In genomic region chr13:102745626-102746342, GRCm38 (mm10) we compare ENCODE assay signal across 10 mouse cellular contexts. TPM values are rescaled to one million over a fixed set of nuclear protein-coding genes. Genes with fewer than 3 reads are reported as not detected.
DNase-seq lines count a peak whose midpoint lies in the region; ATAC-seq and TF ChIP-seq lines count a peak whose summit lies in the region.
"Had no signal": no experiment of that assay in that cellular context is flagged by ENCODE, and none has a peak within 500 bp of the region (broad histone marks: within the 10 kb centered on the region; RNA-seq: fewer than 3 reads in every experiment).

No protein-coding gene starts in this region.

- H3K36me3 ChIP-seq in midbrain, embryonic 11.5 days (ENCODE audit: control insufficient read depth, insufficient read depth, low read length) = no peaks in the 10 kb centered on the region
- H3K36me3 ChIP-seq in midbrain, postnatal 0 days (ENCODE audit: insufficient read depth, low read length) = peaks cover 14% of the 10 kb centered on the region
- peaks cover 2% of the 10 kb centered on the region for H3K36me3 ChIP-seq in kidney, adult 2 months (ENCODE audit: control insufficient read depth, insufficient read depth, low read length)

- 83% methylated on average over 9 of the region's 9 CpGs for WGBS in midbrain, embryonic 11.5 days
- 91% methylated on average over 9 of the region's 9 CpGs for WGBS in midbrain, postnatal 0 days
- WGBS in kidney, adult 2 months = 84% methylated on average over 9 of the region's 9 CpGs

- no peak for ATAC-seq in midbrain, embryonic 11.5 days (ENCODE audit: low FRiP score)
- no peak for ATAC-seq in midbrain, postnatal 0 days (ENCODE audit: low FRiP score)

- DNase-seq in frontal cortex, adult 2 months (ENCODE audit: extremely low spot score in 1 of 2, low spot score in 1 of 2) = peak; percentile 74 to 83
- DNase-seq in frontal cortex, postnatal 10 days (ENCODE audit: low spot score in 2 of 2) = no peak
- peak; percentile 59 for DNase-seq in midbrain, embryonic 11.5 days (ENCODE audit: low spot score, missing footprints)
- DNase-seq in midbrain, postnatal 0 days (ENCODE audit: low spot score) = no peak
- DNase-seq in left cerebral cortex, postnatal 36 days (ENCODE audit: low spot score in 2 of 2) = peak; percentile 60 to 64
- no peak for DNase-seq in natural killer cell, adult 2 months (ENCODE audit: low spot score in 2 of 2)
- no peak for DNase-seq in kidney, adult 2 months

- H3K4me3 ChIP-seq in midbrain, embryonic 11.5 days (ENCODE audit: low read depth, low read length) = no peak overlapping the region
- H3K4me3 ChIP-seq in midbrain, postnatal 0 days (ENCODE audit: low read depth, low read length) = no peak overlapping the region
- H3K4me3 ChIP-seq in bone marrow macrophage, adult 2 months (ENCODE audit: insufficient read depth, low read length) = no peak overlapping the region
- H3K4me3 ChIP-seq in kidney, adult 2 months (ENCODE audit: insufficient read depth, low read depth, low read length) = no peak overlapping the region
- H3K4me3 ChIP-seq: heart, embryonic 10.5 days; neural tube, embryonic 13.5 days had no signal

- TF ChIP-seq CTCF in midbrain, postnatal 0 days (IDR thresholded peaks at IDR 0.05) = no peak
- no peak for TF ChIP-seq CTCF in bone marrow macrophage, adult 2 months (IDR thresholded peaks at IDR 0.05; ENCODE audit: low read depth, low read length)
- TF ChIP-seq CTCF in kidney, adult 2 months (conservative IDR thresholded peaks at IDR 0.05; ENCODE audit: insufficient read depth, insufficient read length, low read depth, low read length) = no peak

- H3K9me3 ChIP-seq in midbrain, embryonic 11.5 days (ENCODE audit: control insufficient read depth, low read length) = no peaks in the 10 kb centered on the region
- H3K9me3 ChIP-seq in midbrain, postnatal 0 days (ENCODE audit: low read length) = no peaks in the 10 kb centered on the region
- H3K9me3 ChIP-seq: heart, embryonic 10.5 days; neural tube, embryonic 13.5 days had no signal

- H3K4me2 ChIP-seq in midbrain, embryonic 11.5 days = no peak overlapping the region
- H3K4me2 ChIP-seq in midbrain, postnatal 0 days (ENCODE audit: low read depth, low read length, poor library complexity, severe bottlenecking) = no peak overlapping the region
- H3K4me2 ChIP-seq: neural tube, embryonic 13.5 days had no signal

- H3K9ac ChIP-seq in midbrain, embryonic 11.5 days (ENCODE audit: low read length) = no peak overlapping the region
- H3K9ac ChIP-seq in midbrain, postnatal 0 days (replicated peaks; ENCODE audit: low read length, poor library complexity, severe bottlenecking) = no peak overlapping the region
- H3K9ac ChIP-seq: neural tube, embryonic 13.5 days had no signal

- no peak for TF ChIP-seq POLR2A in bone marrow macrophage, adult 2 months (IDR thresholded peaks at IDR 0.05; ENCODE audit: borderline replicate concordance, low read depth, low read length)
- no peak for TF ChIP-seq POLR2A in kidney, adult 2 months (IDR thresholded peaks at IDR 0.05; ENCODE audit: low read depth, low read length)

- H3K4me1 ChIP-seq in midbrain, embryonic 11.5 days (ENCODE audit: control insufficient read depth, insufficient read depth, low read length) = no peaks in the 10 kb centered on the region
- no peaks in the 10 kb centered on the region for H3K4me1 ChIP-seq in midbrain, postnatal 0 days (ENCODE audit: insufficient read depth, low read length)
- peaks cover 25% of the 10 kb centered on the region for H3K4me1 ChIP-seq in bone marrow macrophage, adult 2 months (ENCODE audit: control insufficient read depth, insufficient read depth, low read length)
- no peaks in the 10 kb centered on the region for H3K4me1 ChIP-seq in kidney, adult 2 months (ENCODE audit: control insufficient read depth, insufficient read depth, low read length)
- H3K4me1 ChIP-seq: heart, embryonic 10.5 days had no signal

- H3K27me3 ChIP-seq in midbrain, embryonic 11.5 days (ENCODE audit: control insufficient read depth, insufficient read depth, low read length) = no peaks in the 10 kb centered on the region
- no peaks in the 10 kb centered on the region for H3K27me3 ChIP-seq in midbrain, postnatal 0 days (ENCODE audit: insufficient read depth, low read length)
- H3K27me3 ChIP-seq in kidney, adult 2 months (replicated peaks; ENCODE audit: control insufficient read depth, insufficient read depth, low read length) = no peaks in the 10 kb centered on the region
- H3K27me3 ChIP-seq: neural tube, embryonic 13.5 days had no signal

- no peak overlapping the region for H3K27ac ChIP-seq in midbrain, embryonic 11.5 days (ENCODE audit: low read depth, low read length)
- no peak overlapping the region for H3K27ac ChIP-seq in midbrain, postnatal 0 days (ENCODE audit: low read depth, low read length)
- peak overlapping the region; percentile 60 for H3K27ac ChIP-seq in bone marrow macrophage, adult 2 months (ENCODE audit: insufficient read depth, low read depth, low read length)
- H3K27ac ChIP-seq in kidney, adult 2 months (ENCODE audit: insufficient read depth, low read depth, low read length) = no peak overlapping the region
- H3K27ac ChIP-seq: heart, embryonic 10.5 days; neural tube, embryonic 13.5 days had no signal

- intact Hi-C loops in left cerebral cortex, postnatal 36 days (cut with DNase I) = loop anchor here (10.0 kb wide), 1 partner anchor 359 kb away; no protein-coding TSS in a partner anchor

RNA-seq across cellular contexts. Expression of gene Cd180, which starts 52.4 kb away (rescaled TPM):
- polyA plus RNA-seq in frontal cortex, adult 2 months (2012; rRNA removed) = 1.2 and 2.3 TPM in 2 replicates
- 0.67 and 0.84 TPM in 2 replicates for polyA plus RNA-seq in midbrain, embryonic 11.5 days (2014; fragmentation: Nextera tagmentation; extraction: Ambion mirVana)
- 1.3 and 3.2 TPM in 2 replicates for total RNA-seq in midbrain, postnatal 0 days (2014; rRNA removed)
- polyA plus RNA-seq in midbrain, postnatal 0 days (2015; fragmentation: Nextera tagmentation; extraction: Ambion mirVana) = 0.58 and 0.60 TPM in 2 replicates
- polyA plus RNA-seq in bone marrow macrophage, adult 2 months (2012; ENCODE audit: insufficient read depth, insufficient read length, missing spikeins) = 231 and 258 TPM in 2 replicates
- 1 to 10 TPM; 2.1 to 2.5 TPM for total RNA-seq in left cerebral cortex, postnatal 36 days (2021)
- polyA plus RNA-seq in kidney, adult 2 months (2012; rRNA removed) = 1.0 and 2.1 TPM in 2 replicates

Comparison
In these comparisons a context has a peak if more than half of its experiments do, and no peak if none do; other contexts are left out.
1. DNase-seq: peak in frontal cortex, adult 2 months (2 of 2), midbrain, embryonic 11.5 days (single experiment) and left cerebral cortex, postnatal 36 days (2 of 2); none in frontal cortex, postnatal 10 days (0 of 2), midbrain, postnatal 0 days (single experiment), natural killer cell, adult 2 months (0 of 2) and kidney, adult 2 months (single experiment).
2. RNA of gene Cd180, which starts 52.4 kb away (polyA plus RNA-seq): 231 to 258 TPM in bone marrow macrophage, adult 2 months; 1.2 to 2.3 TPM in frontal cortex, adult 2 months, 1.0 to 2.1 TPM in kidney, adult 2 months, 0.67 to 0.84 TPM in midbrain, embryonic 11.5 days and 0.58 to 0.60 TPM in midbrain, postnatal 0 days; every median in the first group is over 10 times any median in the second.